Mouse (Mus musculus) regulatory T cell (primary cell): Measurements from ENCODE around the gene Ldlrad3.

Experiments
- in situ Hi-C: fragments of 300-600 bp; cut with MboI, MseI; formaldehyde crosslinking; loops from one replicate; pipeline ENCODE4 v1.15.1; 2025; ENCODE audit warnings: high pct_unique_total_duplicates

Gene Ldlrad3

DNA sequence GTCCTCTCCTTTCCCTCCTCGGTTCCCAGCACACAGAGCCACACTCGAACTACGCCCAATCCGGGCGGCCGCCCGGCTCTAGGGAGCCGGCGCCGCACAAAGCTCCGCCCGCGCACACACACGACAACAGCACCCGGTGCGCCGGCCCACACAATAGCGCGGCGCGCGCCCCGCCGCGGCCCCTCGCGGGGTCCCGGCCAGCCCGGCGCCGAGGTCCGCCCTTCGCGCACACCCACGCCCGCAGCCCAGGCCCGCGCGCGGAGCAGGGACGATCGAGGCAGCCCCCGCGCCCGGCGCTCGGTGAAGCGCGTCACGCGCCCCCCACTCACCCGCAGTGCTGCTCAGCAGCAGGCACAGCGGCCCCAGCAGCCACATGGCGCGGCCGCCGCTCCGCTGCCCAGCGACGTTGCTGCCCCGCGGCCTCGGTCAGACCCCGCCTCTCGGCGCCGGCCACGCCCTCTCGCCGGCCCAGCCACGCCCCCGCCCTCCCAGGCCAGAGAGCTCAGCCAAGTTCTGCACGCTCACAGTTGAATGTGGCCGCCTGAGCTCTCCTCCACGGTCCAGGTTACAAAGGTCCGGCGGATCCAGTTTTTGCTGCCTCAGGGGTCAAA is at the start of gene Ldlrad3:
Gene Ldlrad3 (minus strand): TSS at position 435 of the 611 bp plus-strand sequence.
- in situ Hi-C loops = no loop called here

DNA sequence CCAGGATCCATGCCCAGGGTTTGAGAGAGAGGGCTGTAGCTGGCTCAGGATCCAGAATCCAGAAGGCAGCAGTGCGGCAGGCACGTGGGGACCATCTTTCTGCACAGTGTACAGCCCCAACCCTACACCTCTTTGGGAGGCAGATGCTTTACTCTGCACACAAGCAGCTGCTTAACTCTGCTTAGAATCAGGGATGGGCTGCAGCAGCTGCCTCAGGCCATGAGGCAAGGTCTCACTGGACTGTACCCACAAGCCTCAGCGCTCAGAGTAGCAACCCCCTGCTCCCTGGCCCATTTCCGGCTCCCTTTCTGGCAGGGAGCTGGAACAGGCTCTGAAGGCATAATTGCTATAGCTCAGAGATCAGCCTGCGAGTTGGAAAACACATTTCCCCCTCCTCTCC is 45.3 kb upstream of the Ldlrad3 start:
- in situ Hi-C loops = no loop called here

DNA sequence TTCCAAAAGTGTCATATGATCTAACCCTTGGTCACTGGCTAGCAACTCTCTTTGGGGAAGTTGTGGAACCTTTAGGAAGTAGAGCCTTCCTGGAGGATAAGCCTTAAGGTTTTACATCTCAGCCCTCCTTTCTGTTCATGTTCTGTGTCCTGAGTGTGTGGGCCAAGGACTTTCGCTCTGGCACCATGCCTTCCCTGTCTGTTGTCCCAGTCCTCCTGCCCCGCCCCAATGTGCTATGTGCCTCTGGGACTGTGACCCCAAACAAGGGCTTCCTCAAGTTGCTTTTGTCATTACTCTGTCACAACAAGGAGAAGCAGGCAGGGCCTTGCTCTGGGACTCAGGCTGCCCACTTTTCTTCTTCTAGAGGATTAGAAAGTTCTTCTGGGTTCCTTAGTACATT is 42.9 kb upstream of the Ldlrad3 start:
- in situ Hi-C loops = no loop called here

DNA sequence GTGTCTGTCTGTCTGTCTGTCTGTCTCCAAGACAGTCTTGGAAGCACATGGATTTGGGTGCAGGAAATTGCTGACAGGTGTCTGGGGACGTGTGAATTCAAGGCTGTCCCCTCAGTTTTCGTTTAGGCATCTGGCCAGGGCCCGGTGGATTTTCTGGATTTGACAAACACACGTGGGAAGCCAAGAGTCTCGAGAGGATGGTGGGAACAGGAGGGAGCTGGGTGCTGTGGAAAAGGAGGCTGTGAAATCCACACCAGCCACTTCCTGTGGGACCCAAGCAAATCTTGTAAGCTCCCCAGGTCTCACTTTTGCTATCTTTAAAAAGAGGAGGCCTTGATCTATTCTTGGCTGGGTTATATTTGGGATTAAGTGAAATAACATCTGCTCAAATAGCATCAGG is 42.1 kb upstream of the Ldlrad3 start:
- in situ Hi-C loops = no loop called here

DNA sequence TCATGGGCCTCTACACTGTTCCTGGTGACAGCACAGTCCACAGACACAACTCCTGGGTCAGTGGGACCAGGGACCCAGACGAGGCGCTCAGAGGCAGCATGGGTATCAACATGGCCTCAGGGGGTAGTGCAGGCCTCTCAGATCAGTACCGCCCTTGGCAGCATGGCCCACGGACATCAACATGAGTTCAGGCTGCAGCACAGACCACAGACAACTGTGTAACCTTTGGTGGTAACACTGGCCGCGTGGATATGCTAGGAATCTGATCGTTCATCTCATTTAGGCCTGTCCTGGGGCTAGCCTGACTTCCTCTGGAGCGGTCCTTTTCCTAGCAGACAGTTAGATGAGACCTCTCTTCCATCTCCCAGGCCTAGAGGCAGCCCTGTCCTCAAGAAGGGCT is 41.7 kb upstream of the Ldlrad3 start:
- in situ Hi-C loops = no loop called here

GRCm38 (mm10) chr2:102226274-102226673 is 40.1 kb upstream of the Ldlrad3 start:
- in situ Hi-C loops = no loop called here

DNA sequence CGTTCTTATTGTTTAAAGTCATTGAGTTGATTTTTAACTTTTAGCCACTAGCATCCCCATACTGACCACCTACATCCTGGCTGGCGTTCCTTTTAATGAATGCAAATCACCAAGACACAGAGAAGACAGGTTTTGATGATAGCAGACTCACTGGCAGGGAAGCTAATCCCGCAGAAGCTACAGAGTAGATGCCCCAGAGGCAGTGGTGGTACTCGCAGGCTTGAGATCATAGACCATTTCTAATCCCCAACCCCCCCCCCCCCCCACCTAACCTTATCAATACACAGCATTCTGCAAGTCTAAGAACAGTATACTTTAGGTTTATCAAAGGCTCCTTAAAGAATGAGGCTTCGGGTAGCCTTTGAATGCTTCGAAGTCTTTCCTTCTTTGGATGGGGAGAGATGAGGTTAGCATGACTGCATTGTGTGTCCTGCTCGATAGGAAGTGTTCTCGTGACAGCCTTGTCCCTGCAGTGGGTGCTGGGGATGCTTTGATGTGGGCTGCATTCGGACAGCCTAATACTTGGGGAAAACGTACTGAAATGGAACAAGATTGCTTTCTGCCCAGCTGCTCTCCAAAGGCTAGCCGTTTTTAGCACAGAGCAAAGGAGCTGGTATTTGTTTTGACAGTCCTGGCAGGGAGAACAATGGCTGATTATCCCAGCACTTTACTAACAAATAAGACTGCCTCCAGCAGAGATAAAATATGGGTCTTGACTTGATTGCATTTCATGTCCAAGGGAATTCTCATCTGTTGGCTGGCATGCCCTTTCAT is 37.4 kb upstream of the Ldlrad3 start:
- in situ Hi-C loops = no loop called here

DNA sequence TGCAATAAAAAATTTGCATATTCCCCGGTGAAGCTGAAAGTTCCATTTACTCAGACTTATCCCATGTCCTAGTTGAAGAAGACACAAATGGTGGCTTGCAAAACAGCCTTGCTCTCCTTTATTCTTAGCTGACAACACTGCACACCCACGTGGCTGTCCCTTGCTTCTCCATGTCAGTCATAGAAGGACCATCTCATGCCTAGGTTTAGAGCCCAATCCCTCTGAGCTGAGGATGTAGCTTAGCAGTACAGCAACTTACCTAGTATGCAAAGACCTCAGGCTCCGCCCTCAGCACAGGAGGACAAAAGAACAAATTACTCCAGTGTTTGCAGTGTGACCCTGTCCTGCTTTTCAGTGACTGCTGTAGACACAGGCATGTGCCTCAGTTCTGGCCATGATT is 36.6 kb upstream of the Ldlrad3 start:
- in situ Hi-C loops = no loop called here

- in situ Hi-C loops = no loop called here
These were observed 30.6 kb upstream of the Ldlrad3 start for GRCm38 (mm10) chr2:102216817-102217216.

DNA sequence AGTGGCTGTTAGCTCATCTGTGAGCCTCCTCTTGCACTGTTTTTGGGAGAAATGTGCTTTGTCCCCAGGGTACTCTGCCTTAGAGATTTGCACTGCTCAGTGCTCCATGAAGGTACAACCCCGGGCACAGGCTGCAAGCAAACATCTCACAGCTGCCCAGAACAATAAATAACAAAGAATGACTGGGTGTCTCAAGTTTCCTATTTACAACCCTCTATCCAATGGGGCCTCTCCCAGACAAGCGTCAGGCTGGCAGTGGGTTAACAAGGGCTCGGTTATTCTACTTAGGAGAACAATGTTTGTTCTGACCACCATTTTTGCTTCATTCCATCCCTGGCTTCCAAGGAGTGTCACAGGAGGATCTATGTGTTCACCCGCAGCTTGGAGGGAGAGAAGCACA is 25.9 kb upstream of the Ldlrad3 start:
- in situ Hi-C loops = no loop called here

DNA sequence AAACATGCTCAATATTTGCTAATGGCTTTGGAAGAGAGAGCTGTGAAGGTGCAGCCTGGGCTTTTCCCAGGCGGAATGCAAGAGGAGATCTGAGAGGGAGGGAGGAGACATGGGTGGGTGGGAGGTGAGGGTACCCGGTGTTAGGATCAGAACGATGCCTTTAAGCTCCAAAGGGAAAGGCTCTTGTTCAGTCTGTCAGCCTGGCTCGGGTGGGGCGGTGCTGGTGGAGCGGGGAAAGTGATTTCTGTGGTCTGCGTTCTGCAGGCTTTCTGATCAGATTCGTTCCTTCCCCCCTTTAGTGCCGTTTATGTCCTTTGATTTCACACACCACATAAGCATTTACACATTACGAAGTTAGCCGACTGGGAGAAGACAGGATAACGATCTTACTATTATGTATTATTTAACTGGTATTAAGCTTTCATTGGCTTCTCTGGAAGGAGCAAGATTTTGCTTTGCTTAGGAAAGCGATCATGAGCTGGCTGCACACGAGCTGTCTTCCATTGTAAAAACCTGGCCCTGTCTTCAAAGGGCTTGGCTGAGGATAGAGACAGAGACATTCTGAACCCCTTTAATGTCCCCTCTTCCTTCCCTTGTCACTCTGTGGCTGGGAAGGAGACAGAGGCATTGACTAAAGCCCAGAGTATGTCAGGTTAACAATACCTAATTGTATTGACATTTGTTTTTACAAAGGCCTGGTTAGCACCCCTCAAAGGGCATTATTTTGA is 19.7 kb upstream of the Ldlrad3 start:
- in situ Hi-C loops = no loop called here

GRCm38 (mm10) chr2:102203478-102203877 is 17.3 kb upstream of the Ldlrad3 start:
- in situ Hi-C loops = loop anchor here (5.0 kb wide), 1 partner anchor 296 kb away; no protein-coding TSS in a partner anchor

DNA sequence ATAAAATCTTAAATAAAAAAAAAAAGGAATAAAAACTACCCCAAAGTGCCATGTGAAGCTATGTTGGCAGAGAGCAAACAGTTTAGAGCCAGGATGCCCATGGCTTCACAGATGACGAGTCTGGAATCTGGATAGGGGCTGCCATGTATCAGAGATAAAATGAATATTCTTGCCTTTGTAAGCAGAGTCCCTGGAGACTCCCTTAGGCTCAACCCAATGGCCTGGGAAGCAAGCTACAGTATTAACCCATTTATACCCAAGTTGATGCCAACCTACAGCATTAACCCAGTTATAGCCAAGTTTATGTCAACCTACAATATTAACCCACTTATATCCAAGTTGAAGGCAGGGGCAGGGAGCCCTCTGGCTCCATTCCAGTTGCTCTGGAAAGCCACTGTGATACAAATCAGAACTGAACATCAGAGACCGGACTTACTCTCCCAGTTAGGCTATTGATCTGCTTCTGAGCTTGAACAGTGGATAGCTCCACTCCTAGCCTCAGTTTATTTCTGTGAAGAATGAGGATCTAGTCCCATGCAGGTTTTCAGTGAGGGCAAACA is 16.1 kb upstream of the Ldlrad3 start:
- in situ Hi-C loops = loop anchor here (5.0 kb wide), 1 partner anchor 295 kb away; no protein-coding TSS in a partner anchor

- in situ Hi-C loops = loop anchor here (5.0 kb wide), 1 partner anchor 294 kb away; no protein-coding TSS in a partner anchor
These were observed 15.2 kb upstream of the Ldlrad3 start for GRCm38 (mm10) chr2:102201198-102201948.

DNA sequence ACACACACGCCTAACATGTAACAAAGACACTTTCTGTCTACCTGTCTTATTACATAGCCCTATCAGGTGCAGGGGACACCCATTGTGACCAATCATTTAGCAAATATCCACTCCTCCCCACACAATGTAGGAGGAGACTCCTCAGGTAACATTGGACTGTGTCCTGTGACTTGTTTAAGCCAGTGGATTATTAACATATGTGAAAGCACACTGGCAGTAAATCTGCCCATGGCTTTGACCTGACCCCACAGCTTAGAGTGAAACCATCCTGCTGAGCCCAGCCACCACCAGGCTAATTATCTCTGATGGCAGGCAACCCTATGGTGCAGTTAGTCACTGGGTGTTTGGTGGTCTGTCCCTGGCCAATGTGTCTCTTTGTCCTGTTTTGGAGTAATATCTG is 11.1 kb upstream of the Ldlrad3 start:
- in situ Hi-C loops = no loop called here

- in situ Hi-C loops = no loop called here
These were observed 10.5 kb upstream of the Ldlrad3 start for GRCm38 (mm10) chr2:102196709-102197108.

- in situ Hi-C loops = no loop called here
These were observed 9.3 kb upstream of the Ldlrad3 start for GRCm38 (mm10) chr2:102195494-102195893.

DNA sequence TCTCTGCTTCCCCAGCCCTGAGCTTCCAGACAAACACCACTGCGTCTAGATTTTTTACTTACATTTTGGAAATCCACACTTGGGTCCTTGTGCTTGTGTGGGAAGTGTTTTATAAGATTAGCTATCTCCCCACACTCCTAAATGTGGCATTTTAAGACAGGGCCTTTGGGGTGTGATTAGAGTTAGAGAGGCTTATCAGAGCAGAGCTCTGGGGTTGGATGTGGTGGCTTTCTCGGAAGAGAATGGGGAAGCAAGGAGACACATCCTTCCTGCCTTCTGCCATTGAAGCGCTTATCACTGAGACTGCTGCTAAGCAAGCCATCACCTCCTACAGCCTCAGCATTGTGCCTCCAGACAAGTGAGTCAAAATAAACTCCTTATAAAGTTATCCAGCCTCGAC is 8.1 kb upstream of the Ldlrad3 start:
- in situ Hi-C loops = no loop called here

GRCm38 (mm10) chr2:102192943-102193820 is 7.0 kb upstream of the Ldlrad3 start:
- in situ Hi-C loops = no loop called here

DNA sequence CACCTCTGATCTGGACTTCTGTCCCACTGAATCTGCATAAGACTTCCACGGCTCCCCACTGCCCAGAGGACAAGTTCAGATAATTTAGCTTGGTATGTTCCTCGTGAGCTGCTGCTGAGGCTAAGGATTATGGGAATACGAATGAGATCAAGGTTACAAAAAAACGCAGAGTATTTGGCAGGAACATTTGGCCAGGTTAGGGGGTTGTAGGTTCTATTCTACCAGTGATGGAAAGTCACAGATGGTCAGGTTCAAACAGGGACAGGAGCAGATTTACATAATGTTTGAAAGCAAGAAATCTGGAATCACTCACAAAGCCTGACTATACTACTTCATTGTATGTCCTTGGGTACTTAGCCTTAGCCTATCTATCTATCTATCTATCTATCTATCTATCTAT is 5.6 kb upstream of the Ldlrad3 start:
- in situ Hi-C loops = no loop called here
